Comparison of ENCODE assay signal across 8 mouse cellular contexts in the genomic region with DNA sequence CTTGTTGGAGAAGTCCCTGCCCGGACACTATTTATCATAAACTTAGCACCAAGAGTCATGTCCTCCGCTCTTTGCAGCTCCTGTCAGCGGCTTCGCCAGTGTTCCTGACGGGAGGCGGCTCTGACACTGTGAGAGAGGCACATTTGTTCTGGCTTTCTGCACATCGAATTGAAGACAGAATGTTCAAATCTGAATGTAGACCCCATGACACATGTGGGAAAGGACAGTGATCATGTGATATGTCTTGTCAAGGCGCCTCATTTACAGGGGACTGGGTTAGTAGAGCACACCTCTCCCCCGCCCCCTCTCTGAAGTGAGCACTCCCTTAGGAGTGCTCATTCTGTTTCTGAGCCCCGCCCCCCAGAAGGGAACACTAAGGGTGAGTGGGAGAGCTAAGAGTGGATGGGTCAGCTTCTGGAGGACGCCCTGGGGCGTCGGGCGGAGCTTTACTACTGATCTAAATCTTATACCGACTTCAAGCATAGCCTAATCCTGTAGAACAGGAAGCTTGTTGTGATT. TPM values are rescaled to one million over a fixed set of nuclear protein-coding genes. Genes with fewer than 3 reads are reported as not detected.
DNase-seq lines count a peak whose midpoint lies in the region; ATAC-seq and TF ChIP-seq lines count a peak whose summit lies in the region.

No protein-coding gene starts in this region.

- peak overlapping the region; percentile 16; the same call in 1 of the 2 replicates for H3K4me3 ChIP-seq in heart, adult 2 months
- H3K4me3 ChIP-seq in neural tube, embryonic 14.5 days (ENCODE audit: low read depth, low read length), result no peak overlapping the region

- no peak for TF ChIP-seq EP300 in heart, adult 2 months (IDR thresholded peaks at IDR 0.05; ENCODE audit: insufficient read depth, low read depth, low read length)

- WGBS in heart, adult 2 months, result 22% methylated on average over 15 of the region's 15 CpGs
- WGBS in neural tube, embryonic 14.5 days, result 21% methylated on average over 15 of the region's 15 CpGs

- no peak overlapping the region for H3K9ac ChIP-seq in heart, adult 2 months (ENCODE audit: low read depth, low read length)
- H3K9ac ChIP-seq in neural tube, embryonic 14.5 days (replicated peaks; ENCODE audit: low read depth, low read length), result no peak overlapping the region

- 0 out of 2 replicates have a peak, but pooled peaks cover 1% of the 10 kb centered on the region for H3K79me2 ChIP-seq in heart, adult 2 months (replicated peaks; ENCODE audit: control insufficient read depth, insufficient read depth, low read length)

- no peak for TF ChIP-seq CTCF in heart, adult 2 months (IDR thresholded peaks at IDR 0.05)

- H3K36me3 ChIP-seq in heart, adult 2 months (ENCODE audit: control insufficient read depth, insufficient read depth, low read length), result peaks cover 30% of the 10 kb centered on the region
- no peaks in the 10 kb centered on the region for H3K36me3 ChIP-seq in neural tube, embryonic 14.5 days (ENCODE audit: control insufficient read depth, insufficient read depth, low read length)

- no peaks in the 10 kb centered on the region for H3K27me3 ChIP-seq in heart, adult 2 months (ENCODE audit: control insufficient read depth, insufficient read depth, low read length)
- H3K27me3 ChIP-seq in neural tube, embryonic 14.5 days (ENCODE audit: control insufficient read depth, insufficient read depth, low read length), result no peaks in the 10 kb centered on the region

- ATAC-seq in activated CD4-positive, CD25-positive, alpha-beta regulatory T cell, adult 4 months, result peak; percentile 46
- ATAC-seq in neural tube, embryonic 14.5 days (ENCODE audit: low read depth), result peak; percentile 62

- no peak for TF ChIP-seq POLR2A in heart, adult 2 months (IDR thresholded peaks at IDR 0.05; ENCODE audit: insufficient read depth, low read depth, low read length)

- peaks cover 30% of the 10 kb centered on the region for H3K4me1 ChIP-seq in heart, adult 2 months (ENCODE audit: control insufficient read depth, insufficient read depth, low read length)
- peaks cover 21% of the 10 kb centered on the region for H3K4me1 ChIP-seq in neural tube, embryonic 14.5 days (ENCODE audit: control insufficient read depth, insufficient read depth, low read length)

- DNase-seq in heart, adult 2 months, result peak in 1 of 2 experiments; percentile 36
- DNase-seq in heart, postnatal 14 days, result no peak
- DNase-seq in heart, postnatal 10 days, result peak; percentile 53 to 56
- DNase-seq in lung, adult 18-20 months, result peak; percentile 52 to 75
- DNase-seq in layer of hippocampus, adult 9-11 months, result no peak
- DNase-seq in cerebellum, adult 11-12 months, result no peak

- H3K27ac ChIP-seq in heart, adult 2 months, result peak overlapping the region; percentile 57
- H3K27ac ChIP-seq in neural tube, embryonic 14.5 days (ENCODE audit: low read depth, low read length), result peak overlapping the region; percentile 64; the same call in 1 of the 2 replicates

- peak overlapping the region; percentile 24; the same call in 1 of the 2 replicates for H3K4me2 ChIP-seq in neural tube, embryonic 14.5 days (ENCODE audit: low read depth, low read length)

- H3K9me3 ChIP-seq in neural tube, embryonic 14.5 days (ENCODE audit: control insufficient read depth, low read length), result no peaks in the 10 kb centered on the region

- intact Hi-C loops in heart, adult 2 months (cut with DNase I), result loop anchor here (1.0 kb wide), 1 partner anchor 46 kb away; no protein-coding TSS in a partner anchor
- intact Hi-C loops in heart, postnatal 14 days (cut with DNase I), result no loop called here
- intact Hi-C loops in heart, postnatal 10 days (cut with DNase I), result no loop called here

RNA-seq across cellular contexts. Expression of gene Elk3, which starts 48.9 kb away (rescaled TPM):
- 10 to 100 TPM; 33.8 to 39.4 TPM for total RNA-seq in heart, adult 2 months (2021)
- 31.9 and 32.1 TPM in 2 replicates for polyA plus RNA-seq in heart, adult 2 months (2012; rRNA removed)
- 10 to 100 TPM; 64.1 to 67.2 TPM for total RNA-seq in heart, postnatal 14 days (2021)
- polyA plus RNA-seq in activated CD4-positive, CD25-positive, alpha-beta regulatory T cell, adult 4 months (2017; shearing (Covaris generic)), result 10 to 100 TPM; 30.4 to 37.0 TPM
- 100 to 1,000 TPM; 106 to 115 TPM for total RNA-seq in heart, postnatal 10 days (2021)
- polyA plus RNA-seq in neural tube, embryonic 14.5 days (2014; fragmentation: Nextera tagmentation; extraction: Ambion mirVana), result 5.7 and 10.8 TPM in 2 replicates

Comparison
In these comparisons a context has a peak if more than half of its experiments do, and no peak if none do; other contexts are left out.
1. DNase-seq: peak in heart, postnatal 10 days (2 of 2) and lung, adult 18-20 months (2 of 2); none in heart, postnatal 14 days (0 of 2), layer of hippocampus, adult 9-11 months (single experiment) and cerebellum, adult 11-12 months (single experiment).